Mouse (Mus musculus): ENCODE data around the gene Stbd1. TPM values are rescaled to one million over a fixed set of nuclear protein-coding genes. Genes with fewer than 3 reads are reported as not detected.

The Stbd1 gene
- total RNA-seq (2022), result 1 to 10 TPM; 3.1 to 3.6 (median 3.3) TPM

GRCm38 (mm10) chr5:92602691-92603690, at the start of gene Stbd1:
Gene Stbd1 (plus strand): TSS chr5:92603041.
- peak in 1 of 2 experiments; percentile 8 for DNase-seq (ENCODE audit: low spot score in 2 of 2)

DNA sequence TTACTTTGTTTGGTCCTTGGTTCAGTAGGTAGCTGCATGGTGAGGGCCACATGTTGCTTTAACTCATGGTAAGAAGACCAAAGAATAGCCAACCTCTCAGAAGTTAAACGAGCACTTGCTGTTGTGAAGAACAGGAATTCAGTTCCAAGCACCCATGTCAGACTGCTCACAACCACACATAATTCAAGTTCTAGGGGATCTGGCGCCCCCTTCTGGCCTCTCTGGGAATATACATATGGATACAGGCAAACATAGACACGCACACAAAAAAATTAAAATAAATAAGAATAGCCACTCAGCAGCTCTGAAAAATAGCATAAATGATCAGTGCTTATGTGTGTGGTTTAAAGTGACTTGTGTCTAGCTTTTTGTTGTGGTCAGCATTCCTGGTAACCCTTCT, 48.9 kb upstream of the Stbd1 start:
- no peak for DNase-seq (ENCODE audit: low spot score in 2 of 2)

DNA sequence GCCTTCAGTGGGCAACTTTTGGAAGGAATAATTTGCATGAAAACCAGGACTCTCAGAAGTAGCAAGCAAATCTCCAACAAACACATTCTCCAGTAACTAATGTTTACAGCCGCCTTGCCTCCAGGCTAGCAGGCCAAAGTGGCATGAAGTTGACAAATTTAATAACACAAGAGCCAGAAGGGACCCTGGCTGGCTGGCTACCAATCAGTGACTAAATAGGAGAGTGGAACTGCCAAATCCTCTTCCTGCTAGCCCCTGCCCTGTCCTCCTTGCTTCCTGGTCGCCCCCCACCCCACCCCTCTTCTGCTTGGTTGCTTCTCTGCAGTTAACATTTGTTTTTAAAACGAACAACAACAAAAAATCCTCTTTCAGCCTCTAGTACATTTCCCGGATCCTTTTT, 48.4 kb upstream of the Stbd1 start:
- DNase-seq (ENCODE audit: low spot score in 2 of 2), result no peak

DNA sequence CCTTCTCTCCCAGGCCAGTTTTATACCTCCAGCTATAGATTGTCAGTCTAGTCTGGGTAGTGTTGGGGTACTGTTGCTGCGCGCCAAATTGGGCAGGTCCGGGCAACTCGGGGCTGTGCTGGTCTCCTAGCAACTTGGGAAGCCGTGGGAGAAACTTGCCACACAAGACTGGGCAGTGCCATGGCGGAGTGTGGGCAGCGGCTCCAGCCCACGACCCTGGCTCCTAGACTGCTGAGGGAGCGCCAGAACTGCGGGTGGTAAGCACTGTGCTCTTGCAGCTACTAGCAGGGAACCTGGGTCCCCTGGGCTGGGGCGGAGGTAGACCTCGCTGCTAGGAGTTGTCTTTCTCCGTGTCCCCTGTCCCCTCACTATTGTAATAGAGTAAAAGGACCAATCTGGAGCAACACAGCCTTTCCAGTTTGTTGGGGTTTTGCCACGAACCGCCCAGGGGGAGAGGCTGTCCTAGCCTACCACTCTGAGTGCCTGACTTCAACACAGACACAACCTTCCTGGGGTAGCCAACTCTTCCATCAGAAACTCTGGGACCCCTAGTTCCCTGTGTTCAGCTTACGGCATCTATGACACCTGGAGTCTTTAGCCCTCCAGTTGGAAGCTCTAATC, 47.8 kb upstream of the Stbd1 start, which contains the start of gene Fam47e:
Gene Fam47e, plus strand, starts transcription at position 179 of the 621 bp plus-strand sequence.
- DNase-seq (ENCODE audit: low spot score in 2 of 2), result peak; percentile 15 to 24

DNA sequence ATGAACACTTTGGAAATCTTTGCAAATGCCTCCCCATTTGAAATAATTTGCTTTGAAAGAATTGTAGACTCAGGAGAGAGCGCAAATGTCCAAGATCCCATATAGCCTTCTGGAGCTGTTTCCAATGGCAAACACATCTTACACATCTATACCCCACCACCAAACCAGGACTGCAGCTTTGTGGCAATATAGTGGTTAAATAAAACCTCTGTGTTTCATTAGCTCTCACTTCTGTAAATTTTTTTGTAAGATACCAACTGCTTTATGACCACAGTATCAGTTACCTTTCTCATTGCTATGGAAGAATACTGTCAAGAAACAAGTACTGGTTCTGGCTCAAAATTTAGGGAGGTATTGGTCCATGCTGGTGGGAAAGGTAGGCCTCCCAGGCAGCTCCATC, 46.9 kb upstream of the Stbd1 start:
- DNase-seq (ENCODE audit: low spot score in 2 of 2), result no peak

DNA sequence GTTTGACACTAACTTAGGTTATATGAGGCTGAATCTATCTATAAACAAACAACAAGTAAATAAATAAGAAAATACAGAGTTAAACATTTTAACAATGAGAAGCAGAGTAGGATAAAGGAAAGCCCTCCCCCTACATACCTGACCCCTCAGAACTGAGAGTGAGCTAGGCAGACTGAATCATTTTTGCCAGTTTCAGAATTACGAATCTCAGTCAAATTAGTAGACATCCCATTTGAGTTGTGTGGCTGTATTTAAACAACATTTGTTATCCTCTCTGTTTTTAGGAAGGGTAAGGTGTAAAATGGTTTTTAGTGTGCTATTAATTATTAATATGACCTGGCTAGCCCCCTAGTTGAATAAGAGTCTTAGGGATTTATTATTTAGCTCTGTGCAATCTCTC, 45.3 kb upstream of the Stbd1 start:
- no peak for DNase-seq (ENCODE audit: low spot score in 2 of 2)

DNA sequence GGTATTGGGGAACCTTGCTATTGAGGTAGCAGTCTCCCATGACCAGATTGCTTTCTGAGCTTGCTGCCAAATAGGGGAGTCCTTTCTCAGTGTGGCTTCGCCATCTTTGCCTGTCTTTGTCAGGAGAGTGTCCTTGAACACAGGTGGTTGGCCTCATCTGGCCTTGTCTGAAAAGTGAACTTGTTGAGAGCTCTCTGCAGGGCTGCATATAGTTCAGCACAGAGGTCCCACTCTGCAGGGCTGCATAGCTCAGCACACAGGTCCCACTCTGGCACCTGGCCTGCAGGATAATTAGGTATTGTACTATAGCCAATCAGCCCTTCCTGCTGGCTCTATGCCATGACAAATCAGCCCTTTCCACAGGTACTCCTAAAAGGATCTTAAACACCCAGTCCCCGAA, 42.6 kb upstream of the Stbd1 start:
- no peak for DNase-seq (ENCODE audit: low spot score in 2 of 2)

- DNase-seq (ENCODE audit: low spot score in 2 of 2), result no peak
Observed at GRCm38 (mm10) chr5:92562002-92562401, 40.8 kb upstream of the Stbd1 start.

DNA sequence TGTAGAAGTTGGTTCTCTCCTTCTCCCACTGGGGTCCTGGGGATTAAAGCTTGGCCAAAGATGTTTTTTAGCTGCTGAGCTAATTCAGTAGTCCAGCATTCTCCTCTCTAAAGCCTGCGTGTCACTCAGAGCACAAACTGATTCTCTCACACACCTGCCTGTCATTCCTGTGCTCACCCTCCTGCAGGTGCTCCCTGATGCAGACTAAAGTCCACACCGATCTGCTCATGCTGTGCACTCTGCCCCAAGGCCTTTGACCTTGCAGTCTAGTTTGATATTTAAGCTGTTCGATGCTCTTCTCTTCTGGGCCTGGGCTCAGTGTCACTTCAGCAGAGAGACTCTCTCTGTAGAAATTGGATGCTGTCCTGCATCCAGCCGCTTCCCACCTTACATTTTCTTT, 31.6 kb upstream of the Stbd1 start:
- no peak for DNase-seq (ENCODE audit: low spot score in 2 of 2)

GRCm38 (mm10) chr5:92579559-92579958, 23.3 kb upstream of the Stbd1 start:
- DNase-seq (ENCODE audit: low spot score in 2 of 2), result no peak

DNA sequence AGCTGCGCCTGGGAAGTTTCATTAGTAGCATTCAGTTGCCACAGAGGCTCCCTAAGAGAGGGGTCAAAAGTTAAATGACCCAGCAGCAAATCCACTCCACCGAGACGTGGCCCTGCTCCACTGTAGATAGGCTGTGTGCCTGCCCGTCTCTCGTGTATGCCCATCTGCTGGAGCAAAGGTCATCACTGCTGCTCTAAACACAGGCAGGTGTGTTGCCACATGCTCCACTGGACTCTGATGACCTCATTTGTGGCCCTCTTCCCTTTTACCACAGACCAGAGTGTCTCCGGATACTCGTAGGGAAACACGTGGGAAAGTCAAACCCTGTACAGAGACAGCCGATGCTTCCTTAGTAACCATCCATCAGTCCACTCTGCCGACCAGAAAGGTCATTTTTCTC, 16.9 kb upstream of the Stbd1 start:
- DNase-seq (ENCODE audit: low spot score in 2 of 2), result no peak

DNA sequence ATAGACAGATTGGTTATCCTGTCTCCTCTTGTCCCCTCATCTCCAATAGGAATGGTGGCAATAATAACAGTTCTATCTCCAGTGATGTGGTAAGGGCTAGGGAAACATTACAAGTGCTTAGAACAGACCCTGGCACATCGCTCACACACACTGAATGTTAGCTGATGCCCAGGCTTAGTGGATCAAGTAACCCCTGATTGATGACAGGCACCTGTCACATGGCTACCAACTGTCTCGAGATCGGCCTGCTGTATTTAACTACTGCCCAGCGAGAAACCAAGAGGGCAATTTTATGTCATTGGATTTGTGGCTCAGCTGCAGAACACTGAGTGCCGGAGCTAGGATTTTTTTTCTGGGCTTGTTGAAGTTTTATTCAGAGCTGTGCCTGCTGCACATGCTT, 7.8 kb upstream of the Stbd1 start:
- DNase-seq (ENCODE audit: low spot score in 2 of 2), result no peak

- no peak for DNase-seq (ENCODE audit: low spot score in 2 of 2)
Observed at GRCm38 (mm10) chr5:92596865-92597264, 6.0 kb upstream of the Stbd1 start.

DNA sequence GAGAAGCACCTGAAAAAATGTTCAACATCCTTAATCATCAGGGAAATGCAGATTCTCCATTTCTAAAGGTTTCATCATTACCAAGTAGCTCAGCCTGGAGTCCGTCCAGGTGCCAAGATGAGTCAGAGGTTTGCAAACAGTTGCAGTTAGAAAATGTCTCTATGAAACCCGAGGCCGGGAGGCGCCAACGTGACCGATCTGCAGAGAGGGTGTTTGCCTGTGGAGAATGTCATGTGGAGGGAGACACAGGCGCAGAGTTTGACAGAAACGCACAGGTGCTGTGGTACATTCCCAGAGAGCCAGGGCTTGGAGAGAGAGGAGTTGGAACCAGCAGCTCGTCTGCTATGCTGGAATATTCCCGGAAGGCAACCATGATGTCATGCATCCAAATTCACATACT, 3.8 kb upstream of the Stbd1 start:
- DNase-seq (ENCODE audit: low spot score in 2 of 2), result peak; percentile 17 to 37

GRCm38 (mm10) chr5:92604452-92605247, 1.8 kb downstream of the Stbd1 start:
- no peak for DNase-seq (ENCODE audit: low spot score in 2 of 2)

- DNase-seq (ENCODE audit: low spot score in 2 of 2), result no peak
Observed at GRCm38 (mm10) chr5:92607492-92608229, 4.8 kb downstream of the Stbd1 start.

- DNase-seq (ENCODE audit: low spot score in 2 of 2), result no peak
Observed at GRCm38 (mm10) chr5:92612756-92613155, 9.9 kb downstream of the Stbd1 start.

- DNase-seq (ENCODE audit: low spot score in 2 of 2), result no peak
Observed at GRCm38 (mm10) chr5:92621883-92622282, 19.0 kb downstream of the Stbd1 start.

GRCm38 (mm10) chr5:92627896-92628295, 25.1 kb downstream of the Stbd1 start:
- DNase-seq (ENCODE audit: low spot score in 2 of 2), result no peak

DNA sequence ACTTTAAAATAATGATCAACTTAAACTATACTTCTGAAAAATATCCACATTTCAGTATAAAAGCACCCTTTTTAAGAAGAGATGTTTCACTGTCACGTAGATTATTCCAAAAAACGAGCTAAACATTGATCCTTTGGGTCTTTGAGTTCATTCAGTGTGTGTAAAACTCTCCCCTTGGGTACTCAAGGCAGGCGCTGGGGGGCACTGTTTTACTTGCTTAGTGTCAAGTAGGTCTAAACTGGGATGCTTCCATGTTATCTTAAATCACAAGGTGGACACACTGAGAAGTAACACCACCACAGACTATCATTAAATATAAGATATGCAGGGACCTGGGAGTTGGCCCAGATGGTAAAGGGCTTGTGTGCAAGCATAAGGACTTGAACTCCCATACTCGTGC, 30.7 kb downstream of the Stbd1 start:
- DNase-seq (ENCODE audit: low spot score in 2 of 2), result no peak

GRCm38 (mm10) chr5:92634916-92635315, 32.1 kb downstream of the Stbd1 start:
- no peak for DNase-seq (ENCODE audit: low spot score in 2 of 2)

Measured in layer of hippocampus, adult 8-10 months (tissue).